Mouse (Mus musculus): ENCODE data around the gene Olfr1377. TPM values are rescaled to one million over a fixed set of nuclear protein-coding genes. Genes with fewer than 3 reads are reported as not detected.

Gene Olfr1377
- polyA plus RNA-seq, 1 experiment from 2014 or later: not detected

GRCm38 (mm10) chr11:50952290-50952689, 29.5 kb upstream of the Olfr1377 start:
- H3K9ac ChIP-seq (ENCODE audit: low read depth, low read length): no peak overlapping the region
- DNase-seq (ENCODE audit: low spot score): peak; percentile 64
- ATAC-seq (replicated peaks; ENCODE audit: low FRiP score, low read depth): no peak; the same call in 1 of the 2 replicates
- H3K4me2 ChIP-seq (ENCODE audit: low read length): peak overlapping the region; percentile 25; the same call in 1 of the 2 replicates
- no peaks in the 10 kb centered on the region for H3K27me3 ChIP-seq (ENCODE audit: insufficient read depth, low read length)
- WGBS: 19% methylated on average over 14 of the region's 14 CpGs
- no peaks in the 10 kb centered on the region for H3K36me3 ChIP-seq (ENCODE audit: insufficient read depth, low read length)
- H3K9me3 ChIP-seq (replicated peaks; ENCODE audit: low read length): no peaks in the 10 kb centered on the region
- TF ChIP-seq CTCF (IDR thresholded peaks at IDR 0.05; ENCODE audit: low read depth): no peak
- H3K4me1 ChIP-seq (replicated peaks; ENCODE audit: insufficient read depth, low read length): no peaks in the 10 kb centered on the region
- H3K4me3 ChIP-seq (replicated peaks; ENCODE audit: low read depth, low read length): no peak overlapping the region
- no peak overlapping the region for H3K27ac ChIP-seq

GRCm38 (mm10) chr11:50953665-50954064, 28.1 kb upstream of the Olfr1377 start, which contains the start of gene Prop1:
Gene Prop1 (minus strand): TSS chr11:50953765.
- Histone ChIP-seq H3K36me3 (ENCODE audit: insufficient read depth, low read length) (no peaks in the 10 kb centered on the region), H3K4me2 (ENCODE audit: low read length) (0 out of 2 replicates have a peak within 1 kb of the TSS, but pooled peaks have one; percentile 25), H3K9ac (ENCODE audit: low read depth, low read length) (no peak within 1 kb of the TSS), H3K4me1 (replicated peaks; ENCODE audit: insufficient read depth, low read length) (no peaks in the 10 kb centered on the region), H3K27ac (no peak within 1 kb of the TSS), H3K9me3 (replicated peaks; ENCODE audit: low read length) (no peaks in the 10 kb centered on the region), H3K4me3 (replicated peaks; ENCODE audit: low read depth, low read length) (no peak within 1 kb of the TSS), H3K27me3 (ENCODE audit: insufficient read depth, low read length) (no peaks in the 10 kb centered on the region)
- ATAC-seq (replicated peaks; ENCODE audit: low FRiP score, low read depth) (no peak), DNase-seq (ENCODE audit: low spot score) (no peak)
- TF ChIP-seq CTCF (IDR thresholded peaks at IDR 0.05; ENCODE audit: low read depth): no peak
- 69% methylated on average over 6 of the region's 6 CpGs for WGBS

GRCm38 (mm10) chr11:50964886-50965285, 16.9 kb upstream of the Olfr1377 start:
- no peaks in the 10 kb centered on the region for H3K9me3 ChIP-seq (replicated peaks; ENCODE audit: low read length)
- no peak for TF ChIP-seq CTCF (IDR thresholded peaks at IDR 0.05; ENCODE audit: low read depth)
- ATAC-seq (replicated peaks; ENCODE audit: low FRiP score, low read depth) (no peak), DNase-seq (ENCODE audit: low spot score) (peak; percentile 42)
- no peak overlapping the region for H3K9ac ChIP-seq (ENCODE audit: low read depth, low read length)
- H3K4me2 ChIP-seq (ENCODE audit: low read length): no peak overlapping the region
- no peaks in the 10 kb centered on the region for H3K4me1 ChIP-seq (replicated peaks; ENCODE audit: insufficient read depth, low read length)
- H3K27ac ChIP-seq: no peak overlapping the region
- WGBS: 65% methylated on average over 2 of the region's 2 CpGs
- no peaks in the 10 kb centered on the region for H3K36me3 ChIP-seq (ENCODE audit: insufficient read depth, low read length)
- H3K27me3 ChIP-seq (ENCODE audit: insufficient read depth, low read length): no peaks in the 10 kb centered on the region
- H3K4me3 ChIP-seq (replicated peaks; ENCODE audit: low read depth, low read length): no peak overlapping the region

- Histone ChIP-seq H3K27ac (no peak within 1 kb of the TSS), H3K4me2 (ENCODE audit: low read length) (no peak within 1 kb of the TSS), H3K4me3 (replicated peaks; ENCODE audit: low read depth, low read length) (no peak within 1 kb of the TSS), H3K27me3 (ENCODE audit: insufficient read depth, low read length) (no peaks in the 10 kb centered on the region), H3K4me1 (replicated peaks; ENCODE audit: insufficient read depth, low read length) (no peaks in the 10 kb centered on the region), H3K36me3 (ENCODE audit: insufficient read depth, low read length) (no peaks in the 10 kb centered on the region), H3K9me3 (replicated peaks; ENCODE audit: low read length) (no peaks in the 10 kb centered on the region), H3K9ac (ENCODE audit: low read depth, low read length) (no peak within 1 kb of the TSS)
- no peak for TF ChIP-seq CTCF (IDR thresholded peaks at IDR 0.05; ENCODE audit: low read depth)
- 87% methylated on average over 11 of the region's 11 CpGs for WGBS
- no peak for ATAC-seq (replicated peaks; ENCODE audit: low FRiP score, low read depth)
- no peak for DNase-seq (ENCODE audit: low spot score)
Measured at GRCm38 (mm10) chr11:50966230-50966629, 15.5 kb upstream of the Olfr1377 start, which contains the start of gene Olfr1378. Gene Olfr1378 (plus strand): TSS chr11:50966530.

GRCm38 (mm10) chr11:50977216-50977615, 4.6 kb upstream of the Olfr1377 start:
- peak; percentile 32; the same call in 1 of the 2 replicates for TF ChIP-seq CTCF (IDR thresholded peaks at IDR 0.05; ENCODE audit: low read depth)
- no peak overlapping the region for H3K27ac ChIP-seq
- no peak overlapping the region for H3K4me3 ChIP-seq (replicated peaks; ENCODE audit: low read depth, low read length)
- no peaks in the 10 kb centered on the region for H3K4me1 ChIP-seq (replicated peaks; ENCODE audit: insufficient read depth, low read length)
- ATAC-seq (replicated peaks; ENCODE audit: low FRiP score, low read depth): no peak
- DNase-seq (ENCODE audit: low spot score): no peak
- H3K4me2 ChIP-seq (ENCODE audit: low read length): no peak overlapping the region
- H3K27me3 ChIP-seq (ENCODE audit: insufficient read depth, low read length): no peaks in the 10 kb centered on the region
- no peaks in the 10 kb centered on the region for H3K9me3 ChIP-seq (replicated peaks; ENCODE audit: low read length)
- H3K36me3 ChIP-seq (ENCODE audit: insufficient read depth, low read length): no peaks in the 10 kb centered on the region
- H3K9ac ChIP-seq (ENCODE audit: low read depth, low read length): no peak overlapping the region
- 77% methylated on average over 4 of the region's 4 CpGs for WGBS

- Histone ChIP-seq H3K27me3 (ENCODE audit: insufficient read depth, low read length) (no peaks in the 10 kb centered on the region), H3K9me3 (replicated peaks; ENCODE audit: low read length) (no peaks in the 10 kb centered on the region), H3K9ac (ENCODE audit: low read depth, low read length) (no peak within 1 kb of the TSS), H3K4me1 (replicated peaks; ENCODE audit: insufficient read depth, low read length) (no peaks in the 10 kb centered on the region), H3K27ac (no peak within 1 kb of the TSS), H3K4me2 (ENCODE audit: low read length) (no peak within 1 kb of the TSS), H3K4me3 (replicated peaks; ENCODE audit: low read depth, low read length) (no peak within 1 kb of the TSS), H3K36me3 (ENCODE audit: insufficient read depth, low read length) (no peaks in the 10 kb centered on the region)
- 83% methylated on average over 5 of the region's 5 CpGs for WGBS
- ATAC-seq (replicated peaks; ENCODE audit: low FRiP score, low read depth) (no peak), DNase-seq (ENCODE audit: low spot score) (no peak)
- TF ChIP-seq CTCF (IDR thresholded peaks at IDR 0.05; ENCODE audit: low read depth): no peak
Measured at GRCm38 (mm10) chr11:51003296-51003695, 21.5 kb downstream of the Olfr1377 start, which contains the start of gene Olfr51. Gene Olfr51 (plus strand): TSS chr11:51003596.

GRCm38 (mm10) chr11:51011821-51012220, 30.1 kb downstream of the Olfr1377 start:
- DNase-seq (ENCODE audit: low spot score) (no peak), ATAC-seq (replicated peaks; ENCODE audit: low FRiP score, low read depth) (no peak)
- 64% methylated on average over 5 of the region's 5 CpGs for WGBS
- Histone ChIP-seq H3K27me3 (ENCODE audit: insufficient read depth, low read length) (no peaks in the 10 kb centered on the region), H3K4me3 (replicated peaks; ENCODE audit: low read depth, low read length) (no peak overlapping the region), H3K27ac (no peak overlapping the region), H3K4me2 (ENCODE audit: low read length) (no peak overlapping the region), H3K9me3 (replicated peaks; ENCODE audit: low read length) (no peaks in the 10 kb centered on the region), H3K4me1 (replicated peaks; ENCODE audit: insufficient read depth, low read length) (no peaks in the 10 kb centered on the region), H3K36me3 (ENCODE audit: insufficient read depth, low read length) (no peaks in the 10 kb centered on the region), H3K9ac (ENCODE audit: low read depth, low read length) (no peak overlapping the region)
- TF ChIP-seq CTCF (IDR thresholded peaks at IDR 0.05; ENCODE audit: low read depth): no peak
